Mouse (Mus musculus): ENCODE measurements at regions not wholly inside any gene's neighbourhood (a gene's known extent, or its start where the extent isn't known, plus 50 kb on each side); places are given as distances from the start of the nearest gene placed in this dataset.
A peak's percentile ranks its signal among the peaks of the same experiment; 100 is the strongest.

GRCm38 (mm10) chr14:76810041-76810440 lies 226.5 kb upstream of the Ccdc122 start:
- no peak for DNase-seq (ENCODE audit: extremely low spot score in 1 of 2, low spot score in 2 of 2)
- intact Hi-C loops (cut with DNase I) = no loop called here

- no peak for DNase-seq (ENCODE audit: extremely low spot score in 1 of 2, low spot score in 2 of 2)
- intact Hi-C loops (cut with DNase I) = no loop called here
Measured at GRCm38 (mm10) chr14:76809411-76809810, 227.2 kb upstream of the Ccdc122 start.

GRCm38 (mm10) chr14:76805151-76805785 lies 231.3 kb upstream of the Ccdc122 start:
- intact Hi-C loops (cut with DNase I) = no loop called here
- no peak for DNase-seq (ENCODE audit: extremely low spot score in 1 of 2, low spot score in 2 of 2)

GRCm38 (mm10) chr14:76804447-76805150 lies 232.0 kb upstream of the Ccdc122 start:
- no peak for DNase-seq (ENCODE audit: extremely low spot score in 1 of 2, low spot score in 2 of 2)
- intact Hi-C loops (cut with DNase I) = no loop called here

GRCm38 (mm10) chr14:76800181-76800580 lies 236.4 kb upstream of the Ccdc122 start:
- DNase-seq (ENCODE audit: extremely low spot score in 1 of 2, low spot score in 2 of 2) = no peak
- intact Hi-C loops (cut with DNase I) = no loop called here

- DNase-seq (ENCODE audit: extremely low spot score in 1 of 2, low spot score in 2 of 2) = no peak
- intact Hi-C loops (cut with DNase I) = no loop called here
Measured at GRCm38 (mm10) chr14:76799741-76800140, 236.8 kb upstream of the Ccdc122 start.

- intact Hi-C loops (cut with DNase I) = no loop called here
- no peak for DNase-seq (ENCODE audit: extremely low spot score in 1 of 2, low spot score in 2 of 2)
Measured at GRCm38 (mm10) chr14:76798925-76799428, 237.6 kb upstream of the Ccdc122 start.

GRCm38 (mm10) chr14:76798488-76798887 lies 238.1 kb upstream of the Ccdc122 start:
- intact Hi-C loops (cut with DNase I) = no loop called here

GRCm38 (mm10) chr14:76797518-76797917 lies 239.1 kb upstream of the Ccdc122 start:
- no peak for DNase-seq (ENCODE audit: extremely low spot score in 1 of 2, low spot score in 2 of 2)
- intact Hi-C loops (cut with DNase I) = no loop called here

More at GRCm38 (mm10) chr14:76798488-76798887, 238.1 kb upstream of the Ccdc122 start:
- no peak for DNase-seq (ENCODE audit: extremely low spot score in 1 of 2, low spot score in 2 of 2)

GRCm38 (mm10) chr14:76791811-76792571 lies 235.3 kb upstream of the Serp2 start:
- intact Hi-C loops (cut with DNase I) = no loop called here
- DNase-seq (ENCODE audit: extremely low spot score in 1 of 2, low spot score in 2 of 2) = peak in 1 of 2 experiments; percentile 34

- intact Hi-C loops (cut with DNase I) = no loop called here
- no peak for DNase-seq (ENCODE audit: extremely low spot score in 1 of 2, low spot score in 2 of 2)
Measured at GRCm38 (mm10) chr14:76789376-76789775, 232.7 kb upstream of the Serp2 start.

GRCm38 (mm10) chr14:76787601-76788000 lies 230.9 kb upstream of the Serp2 start:
- DNase-seq (ENCODE audit: extremely low spot score in 1 of 2, low spot score in 2 of 2) = no peak
- intact Hi-C loops (cut with DNase I) = no loop called here

GRCm38 (mm10) chr14:76786214-76786613 lies 229.5 kb upstream of the Serp2 start:
- intact Hi-C loops (cut with DNase I) = no loop called here
- no peak for DNase-seq (ENCODE audit: extremely low spot score in 1 of 2, low spot score in 2 of 2)

- intact Hi-C loops (cut with DNase I) = no loop called here
- no peak for DNase-seq (ENCODE audit: extremely low spot score in 1 of 2, low spot score in 2 of 2)
Measured at GRCm38 (mm10) chr14:76781524-76781880, 224.8 kb upstream of the Serp2 start.

- no peak for DNase-seq (ENCODE audit: extremely low spot score in 1 of 2, low spot score in 2 of 2)
- intact Hi-C loops (cut with DNase I) = no loop called here
Measured at GRCm38 (mm10) chr14:76780572-76781523, 224.2 kb upstream of the Serp2 start.

GRCm38 (mm10) chr14:76778541-76779399 lies 222.1 kb upstream of the Serp2 start:
- intact Hi-C loops (cut with DNase I) = no loop called here
- no peak for DNase-seq (ENCODE audit: extremely low spot score in 1 of 2, low spot score in 2 of 2)

- DNase-seq (ENCODE audit: extremely low spot score in 1 of 2, low spot score in 2 of 2) = no peak
- intact Hi-C loops (cut with DNase I) = no loop called here
Measured at GRCm38 (mm10) chr14:76775387-76775924, 218.8 kb upstream of the Serp2 start.
